Mouse (Mus musculus) liver, embryonic 14.5 days (tissue): ENCODE results near the gene Nat8f6. TPM values are rescaled to one million over a fixed set of nuclear protein-coding genes. Genes with fewer than 3 reads are reported as not detected.
"Not testable (repeated sequence)": the region's sequence is repeated elsewhere in the genome, so short reads cannot be mapped to it uniquely, and the experiment has no call there.

ENCODE experiments used
- ATAC-seq: fragments of 200-750 bp; cut with Nextera tagmentation; 2 replicates; pipeline ENCODE4 v1.8.0; 2017; ENCODE audit warnings: moderate number of reproducible peaks, mild to moderate bottlenecking, moderate library complexity; ENCODE audit not compliant: insufficient read depth
- DNase-seq, 3 experiments: peaks; one replicate each; pipeline ENCODE4 v3.0.0-alpha.2; 2012 to 2013; ENCODE audit warnings: low read depth in 3 of 3, low spot score in 3 of 3
- H3K27ac ChIP-seq: fragments of 300-500 bp; sonication (generic); 2 replicates; pipeline ENCODE4 v1.5.1; 2014; ENCODE audit warnings: moderate library complexity, mild to moderate bottlenecking, control low read depth, inconsistent platforms
- H3K27me3 ChIP-seq: fragments of 300-500 bp; sonication (generic); 2 replicates; pipeline ENCODE4 v1.6.1; 2014; ENCODE audit warnings: mild to moderate bottlenecking, low read length, moderate library complexity; ENCODE audit not compliant: control insufficient read depth, insufficient read depth
- H3K36me3 ChIP-seq: fragments of 300-500 bp; sonication (generic); replicated peaks from 2 replicates; pipeline ENCODE4 v1.6.1; 2014; ENCODE audit warnings: low read depth; ENCODE audit not compliant: control insufficient read depth, insufficient read depth
- H3K4me1 ChIP-seq, 2 experiments: fragments of 200-500 bp in 1 of 2; fragments of 300-500 bp in 1 of 2; sonication (generic) in 1 of 2; replicated peaks; 2 replicates each; pipeline ENCODE4 v1.6.1; 2012 to 2014; ENCODE audit warnings: antibody characterized with exemption in 1 of 2, inconsistent platforms in 1 of 2, low read length in 1 of 2; ENCODE audit not compliant: control insufficient read depth in 2 of 2, insufficient read depth in 2 of 2
- H3K4me2 ChIP-seq: fragments of 300-500 bp; sonication (generic); 2 replicates; pipeline ENCODE4 v1.6.1; 2014; ENCODE audit warnings: low read depth, mild to moderate bottlenecking, control low read depth, moderate library complexity
- H3K4me3 ChIP-seq, 2 experiments: fragments of 200-500 bp in 1 of 2; fragments of 300-500 bp in 1 of 2; sonication (generic) in 1 of 2; 2 replicates each; pipeline ENCODE4 v1.5.1; 2012 to 2014; ENCODE audit warnings: low read depth in 2 of 2, low read length in 2 of 2, mild to moderate bottlenecking in 2 of 2, control low read depth in 1 of 2, inconsistent platforms in 1 of 2, moderate library complexity in 1 of 2; ENCODE audit not compliant: insufficient read depth in 1 of 2
- H3K9ac ChIP-seq: fragments of 300-500 bp; sonication (generic); replicated peaks from 2 replicates; pipeline ENCODE4 v1.6.1; 2014; ENCODE audit warnings: mild to moderate bottlenecking, control low read depth, moderate library complexity
- H3K9me3 ChIP-seq: fragments of 300-500 bp; sonication (generic); 2 replicates; pipeline ENCODE4 v1.6.1; 2016; ENCODE audit warnings: low read length, mixed read lengths; ENCODE audit not compliant: control insufficient read depth
- CTCF ChIP-seq: IDR thresholded peaks from 2 replicates; pipeline ENCODE4 v1.5.1; 2016; ENCODE audit warnings: antibody characterized with exemption, low read depth, control low read depth
- EP300 ChIP-seq: IDR thresholded peaks from 2 replicates; pipeline ENCODE4 v1.6.1; 2016; ENCODE audit warnings: antibody characterized with exemption, low read depth
- WGBS: fragments of 180-500 bp; shearing (Covaris S2); extraction: QIAGEN DNeasy Blood & Tissue Kit; methylation state at CpG from one replicate; pipeline ENCODE4 v1.1.7; 2014; ENCODE audit not compliant: insufficient replicate concordance; 5-methylcytosine and 5-hydroxymethylcytosine counted together
- polyA plus RNA-seq, 2 experiments: library from polyadenylated mRNA; depleted of rRNA in 1 of 2; stranded (reverse) in 1 of 2; unstranded in 1 of 2; fragments of >200 nt; fragmentation: Nextera tagmentation in 1 of 2; extraction: Ambion mirVana in 1 of 2; gene quantifications; 2 replicates each; pipeline versions ENCODE4 v1.2.1 to v1.2.3; 2012 to 2014

Nat8f6 gene
- polyA plus RNA-seq, 2 experiments: not detected

DNA sequence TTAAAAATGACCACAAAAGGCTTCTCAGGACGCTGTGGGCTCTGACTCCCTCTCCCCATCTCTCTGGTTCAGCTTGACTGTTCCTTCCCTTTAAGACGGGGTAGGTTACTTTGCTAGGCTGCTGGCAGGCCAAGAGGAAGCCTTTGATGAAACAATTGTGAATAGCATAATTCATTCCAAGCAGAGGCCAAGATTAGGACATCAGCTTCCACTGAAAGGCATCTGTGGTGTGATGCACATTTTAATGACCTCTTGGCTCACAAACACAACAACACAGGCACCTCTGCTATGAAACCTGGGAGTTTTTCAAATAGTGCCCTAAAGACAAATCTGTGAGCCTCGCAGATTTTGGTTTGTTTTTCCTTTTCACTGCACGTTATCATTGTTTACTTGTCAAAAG, 19.2 kb upstream of the Nat8f6 start:
- WGBS: 35% methylated on average over 4 of the region's 4 CpGs
- no peak overlapping the region for H3K27ac ChIP-seq
- DNase-seq: no peak

DNA sequence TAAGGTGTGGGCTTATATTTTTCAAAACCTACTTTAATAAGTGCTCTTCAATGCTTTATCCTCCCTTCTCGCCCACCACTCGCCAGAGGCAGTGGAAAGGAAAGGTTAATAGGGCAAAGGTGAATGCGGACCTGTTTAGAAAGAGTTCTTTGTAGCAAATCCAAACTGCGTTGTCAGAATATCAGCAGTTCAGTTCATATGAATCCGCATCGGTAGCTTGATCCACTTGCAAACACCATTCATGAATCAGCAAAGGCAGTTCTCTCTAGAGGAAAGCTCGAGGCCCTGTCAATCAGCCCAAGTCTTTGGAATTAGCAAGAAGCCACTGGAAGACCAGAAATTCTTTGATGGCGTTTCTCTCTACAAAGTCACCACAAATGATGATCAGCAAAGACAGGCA, 17.9 kb upstream of the Nat8f6 start:
- Histone ChIP-seq H3K4me2 (no peak overlapping the region), H3K9me3 (no peaks in the 10 kb centered on the region), H3K27me3 (no peaks in the 10 kb centered on the region), H3K4me1 (no peaks in the 10 kb centered on the region), H3K4me3 (no peak overlapping the region), H3K9ac (no peak overlapping the region), H3K36me3 (no peaks in the 10 kb centered on the region), H3K27ac (no peak overlapping the region)
- TF ChIP-seq CTCF (no peak), EP300 (no peak)
- ATAC-seq: no peak
- no peak for DNase-seq
- WGBS: 59% methylated on average over 8 of the region's 8 CpGs

More for the DNA sequence above, 19.2 kb upstream of the Nat8f6 start:
- no peaks in the 10 kb centered on the region for H3K4me1 ChIP-seq
- H3K27me3 ChIP-seq: no peaks in the 10 kb centered on the region
- ATAC-seq: no peak
- no peaks in the 10 kb centered on the region for H3K36me3 ChIP-seq
- TF ChIP-seq CTCF (no peak), EP300 (no peak)
- no peak overlapping the region for H3K9ac ChIP-seq
- H3K4me3 ChIP-seq: no peak overlapping the region
- no peaks in the 10 kb centered on the region for H3K9me3 ChIP-seq
- no peak overlapping the region for H3K4me2 ChIP-seq

- TF ChIP-seq CTCF: 0 out of 2 replicates have a peak, but pooled peaks have one; percentile 9
- H3K4me3 ChIP-seq, H3K4me1 ChIP-seq, H3K9ac ChIP-seq, H3K27me3 ChIP-seq, DNase-seq, ATAC-seq, H3K36me3 ChIP-seq, H3K9me3 ChIP-seq, H3K27ac ChIP-seq: not testable (repeated sequence)
- H3K4me2 ChIP-seq: peak overlapping the region; percentile 6; the same call in 1 of the 2 replicates
- 17% methylated on average over 12 of the region's 12 CpGs for WGBS
Measured at GRCm38 (mm10) chr6:85837307-85837706, 16.6 kb upstream of the Nat8f6 start.

DNA sequence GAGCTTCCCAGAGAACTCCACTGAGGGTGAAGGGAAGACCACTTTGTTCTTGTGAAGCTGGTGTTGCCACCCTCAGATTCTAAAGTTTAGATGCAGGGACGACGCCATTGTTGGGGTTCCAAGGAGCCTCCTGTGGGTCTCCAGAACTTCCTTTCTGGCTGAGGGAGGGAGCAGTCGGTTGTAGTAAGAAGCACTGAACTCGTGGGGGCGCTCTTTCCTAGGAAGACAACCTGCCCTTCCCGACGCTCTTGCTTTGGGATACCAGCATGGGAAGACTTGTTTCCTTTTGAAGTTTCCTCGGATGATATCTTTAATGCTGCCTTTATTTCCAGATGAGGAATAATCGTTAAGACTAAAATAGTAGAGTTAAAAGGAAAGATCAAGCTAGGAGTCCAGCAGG, 16.1 kb upstream of the Nat8f6 start:
- H3K27ac ChIP-seq, H3K4me3 ChIP-seq, H3K4me2 ChIP-seq, H3K9ac ChIP-seq, ATAC-seq, DNase-seq, H3K27me3 ChIP-seq, H3K36me3 ChIP-seq, H3K4me1 ChIP-seq, H3K9me3 ChIP-seq: not testable (repeated sequence)
- peak; percentile 30; the same call in 1 of the 2 replicates for TF ChIP-seq CTCF
- 10% methylated on average over 9 of the region's 9 CpGs for WGBS

DNA sequence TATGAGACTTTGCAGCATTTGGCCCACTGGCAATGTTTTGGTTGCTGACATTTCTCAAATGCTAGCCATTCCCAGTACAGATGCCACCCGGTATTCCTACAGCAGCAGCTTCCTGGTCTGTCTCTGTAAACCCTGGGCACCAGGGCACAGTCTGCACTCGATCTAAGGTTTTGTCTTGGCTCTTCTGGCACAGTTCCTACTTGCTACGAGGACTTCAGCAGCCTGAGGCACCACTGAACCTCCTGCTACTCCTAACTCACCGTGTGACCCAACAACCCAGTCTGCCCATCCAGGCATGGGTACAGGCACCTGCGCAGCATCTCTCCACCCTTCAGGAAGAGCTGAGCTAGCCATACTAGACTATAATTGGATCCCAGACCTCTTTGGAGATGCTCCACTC, 15.3 kb upstream of the Nat8f6 start:
- not testable (repeated sequence) for H3K27ac ChIP-seq, H3K4me3 ChIP-seq, H3K27me3 ChIP-seq, H3K4me2 ChIP-seq, H3K9ac ChIP-seq, ATAC-seq, H3K9me3 ChIP-seq, DNase-seq, H3K4me1 ChIP-seq, H3K36me3 ChIP-seq
- WGBS: 63% methylated on average over 5 of the region's 5 CpGs

GRCm38 (mm10) chr6:85835104-85835503, 14.3 kb upstream of the Nat8f6 start:
- not testable (repeated sequence) for H3K9ac ChIP-seq, ATAC-seq, DNase-seq, H3K27me3 ChIP-seq, H3K27ac ChIP-seq, H3K9me3 ChIP-seq, H3K4me2 ChIP-seq, H3K4me3 ChIP-seq, H3K4me1 ChIP-seq, H3K36me3 ChIP-seq
- 64% methylated on average over 1 of the region's 2 CpGs for WGBS

- not testable (repeated sequence) for ATAC-seq, H3K4me1 ChIP-seq, H3K36me3 ChIP-seq, DNase-seq, H3K4me2 ChIP-seq, H3K27me3 ChIP-seq, H3K27ac ChIP-seq, H3K9me3 ChIP-seq, H3K4me3 ChIP-seq, H3K9ac ChIP-seq
Measured at GRCm38 (mm10) chr6:85834504-85835100, 13.8 kb upstream of the Nat8f6 start.
